Mouse (Mus musculus): ENCODE results near the gene Shh. TPM values are rescaled to one million over a fixed set of nuclear protein-coding genes. Genes with fewer than 3 reads are reported as not detected.

Shh gene
- not detected for total RNA-seq (2022)

- DNase-seq (ENCODE audit: low spot score in 2 of 2): no peak
Observed at GRCm38 (mm10) chr5:28466760-28467306, at the start of gene Shh. Gene Shh (minus strand): TSS chr5:28467256.

GRCm38 (mm10) chr5:28500792-28501439 lies 33.9 kb upstream of the Shh start:
- DNase-seq (ENCODE audit: low spot score in 2 of 2): no peak

- DNase-seq (ENCODE audit: low spot score in 2 of 2): no peak
Observed at GRCm38 (mm10) chr5:28498846-28499245, 31.8 kb upstream of the Shh start.

GRCm38 (mm10) chr5:28495712-28496650 lies 28.9 kb upstream of the Shh start:
- no peak for DNase-seq (ENCODE audit: low spot score in 2 of 2)

GRCm38 (mm10) chr5:28493550-28493949 lies 26.5 kb upstream of the Shh start:
- DNase-seq (ENCODE audit: low spot score in 2 of 2): no peak

GRCm38 (mm10) chr5:28482991-28483390 lies 15.9 kb upstream of the Shh start:
- no peak for DNase-seq (ENCODE audit: low spot score in 2 of 2)

- DNase-seq (ENCODE audit: low spot score in 2 of 2): no peak
Observed at GRCm38 (mm10) chr5:28481730-28482129, 14.7 kb upstream of the Shh start.

- no peak for DNase-seq (ENCODE audit: low spot score in 2 of 2)
Observed at GRCm38 (mm10) chr5:28476389-28477379, 9.6 kb upstream of the Shh start.

GRCm38 (mm10) chr5:28473556-28473955 lies 6.5 kb upstream of the Shh start:
- no peak for DNase-seq (ENCODE audit: low spot score in 2 of 2)

- DNase-seq (ENCODE audit: low spot score in 2 of 2): peak in 1 of 2 experiments; percentile 15
Observed at GRCm38 (mm10) chr5:28469525-28470202, 2.6 kb upstream of the Shh start.

GRCm38 (mm10) chr5:28466351-28466750 lies 705 bp downstream of the Shh start:
- DNase-seq (ENCODE audit: low spot score in 2 of 2): no peak

- no peak for DNase-seq (ENCODE audit: low spot score in 2 of 2)
Observed at GRCm38 (mm10) chr5:28465526-28465925, 1.5 kb downstream of the Shh start.

GRCm38 (mm10) chr5:28465099-28465406 lies 2.0 kb downstream of the Shh start:
- DNase-seq (ENCODE audit: low spot score in 2 of 2): no peak

GRCm38 (mm10) chr5:28464361-28465098 lies 2.5 kb downstream of the Shh start:
- no peak for DNase-seq (ENCODE audit: low spot score in 2 of 2)

GRCm38 (mm10) chr5:28463656-28464055 lies 3.4 kb downstream of the Shh start:
- DNase-seq (ENCODE audit: low spot score in 2 of 2): no peak

GRCm38 (mm10) chr5:28462741-28463590 lies 4.1 kb downstream of the Shh start:
- DNase-seq (ENCODE audit: low spot score in 2 of 2): no peak

- no peak for DNase-seq (ENCODE audit: low spot score in 2 of 2)
Observed at GRCm38 (mm10) chr5:28461376-28461775, 5.7 kb downstream of the Shh start.

GRCm38 (mm10) chr5:28460556-28461350 lies 6.3 kb downstream of the Shh start:
- DNase-seq (ENCODE audit: low spot score in 2 of 2): no peak
